Mouse (Mus musculus) heart, embryonic 13.5 days (tissue): ENCODE data around the gene Mul1. TPM values are rescaled to one million over a fixed set of nuclear protein-coding genes. Genes with fewer than 3 reads are reported as not detected.
"Not testable (repeated sequence)": the region's sequence is repeated elsewhere in the genome, so short reads cannot be mapped to it uniquely, and the experiment has no call there.

Source experiments
- ATAC-seq: fragments of 200-750 bp; cut with Nextera tagmentation; 2 replicates; pipeline ENCODE4 v1.8.0; 2017; ENCODE audit warnings: moderate TSS enrichment; ENCODE audit not compliant: insufficient number of reproducible peaks, low FRiP score, low TSS enrichment; ENCODE audit errors: extremely low read depth
- H3K27ac ChIP-seq: fragments of 300-500 bp; sonication (generic); replicated peaks from 2 replicates; pipeline ENCODE4 v1.5.1; 2015; ENCODE audit warnings: moderate library complexity, mild to moderate bottlenecking, inconsistent platforms
- H3K27me3 ChIP-seq: fragments of 300-500 bp; sonication (generic); replicated peaks from 2 replicates; pipeline ENCODE4 v1.6.1; 2015; ENCODE audit warnings: mild to moderate bottlenecking, inconsistent platforms
- H3K36me3 ChIP-seq: fragments of 300-500 bp; sonication (generic); 2 replicates; pipeline ENCODE4 v1.6.1; 2015; ENCODE audit warnings: mild to moderate bottlenecking, inconsistent platforms
- H3K4me1 ChIP-seq: fragments of 300-500 bp; sonication (generic); 2 replicates; pipeline ENCODE4 v1.6.1; 2015; ENCODE audit warnings: inconsistent platforms
- H3K4me2 ChIP-seq: fragments of 300-500 bp; sonication (generic); 2 replicates; pipeline ENCODE4 v1.6.1; 2015; ENCODE audit warnings: inconsistent platforms, mild to moderate bottlenecking, moderate library complexity
- H3K4me3 ChIP-seq: fragments of 300-500 bp; sonication (generic); 2 replicates; pipeline ENCODE4 v1.5.1; 2015; ENCODE audit warnings: moderate library complexity, mild to moderate bottlenecking, inconsistent platforms
- H3K9ac ChIP-seq: fragments of 300-500 bp; sonication (generic); 2 replicates; pipeline ENCODE4 v1.6.1; 2015; ENCODE audit warnings: inconsistent platforms, mild to moderate bottlenecking, moderate library complexity
- H3K9me3 ChIP-seq: fragments of 300-500 bp; sonication (generic); 2 replicates; pipeline ENCODE4 v1.6.1; 2016; ENCODE audit warnings: inconsistent platforms
- WGBS: fragments of 180-500 bp; shearing (Covaris S2); methylation state at CpG from one replicate; pipeline ENCODE4 v1.1.7; 2015; ENCODE audit warnings: mixed read lengths; 5-methylcytosine and 5-hydroxymethylcytosine counted together
- polyA plus RNA-seq: library from polyadenylated mRNA; unstranded; fragments of >200 nt; fragmentation: Nextera tagmentation; extraction: Ambion mirVana; gene quantifications from 2 replicates; pipeline ENCODE4 v1.2.1, GENCODE M21; 2015

Mul1 gene
- polyA plus RNA-seq, 1 experiment from 2014 or later: 22.8 TPM

DNA sequence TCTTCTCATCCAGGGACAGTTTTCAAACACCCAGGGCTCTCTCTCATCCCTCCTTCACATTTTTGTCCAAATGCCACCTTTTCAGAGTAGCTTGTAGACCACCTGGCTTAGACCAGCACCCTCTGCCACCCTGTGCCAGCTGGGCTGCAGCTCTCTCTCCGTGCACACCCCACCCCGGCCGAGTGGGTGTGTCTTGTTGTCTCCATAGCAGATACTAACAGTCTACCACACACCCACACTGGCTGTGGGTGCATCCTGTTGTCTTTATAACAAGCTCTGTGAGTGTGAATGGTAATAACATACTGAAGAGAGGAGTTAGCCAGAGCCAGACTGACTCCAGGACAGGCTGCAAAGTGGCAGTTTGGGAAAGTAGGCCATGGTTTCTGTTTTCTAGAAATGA is 18.5 kb upstream of the Mul1 start:
- ATAC-seq: no peak
- Histone ChIP-seq H3K27ac (no peak overlapping the region), H3K9ac (no peak overlapping the region), H3K4me1 (peaks cover 12% of the 10 kb centered on the region), H3K36me3 (no peaks in the 10 kb centered on the region), H3K4me2 (no peak overlapping the region), H3K9me3 (no peaks in the 10 kb centered on the region), H3K27me3 (peaks cover 72% of the 10 kb centered on the region), H3K4me3 (no peak overlapping the region)
- WGBS: 65% methylated on average over 3 of the region's 3 CpGs

GRCm38 (mm10) chr4:138416414-138416813 is 18.1 kb upstream of the Mul1 start:
- H3K4me3 ChIP-seq: no peak overlapping the region
- no peaks in the 10 kb centered on the region for H3K9me3 ChIP-seq
- H3K27ac ChIP-seq: no peak overlapping the region
- H3K27me3 ChIP-seq: peaks cover 72% of the 10 kb centered on the region
- H3K36me3 ChIP-seq: no peaks in the 10 kb centered on the region
- H3K4me1 ChIP-seq: peaks cover 12% of the 10 kb centered on the region
- H3K4me2 ChIP-seq: no peak overlapping the region
- no peak for ATAC-seq
- WGBS: 50% methylated on average over 5 of the region's 5 CpGs
- no peak overlapping the region for H3K9ac ChIP-seq

DNA sequence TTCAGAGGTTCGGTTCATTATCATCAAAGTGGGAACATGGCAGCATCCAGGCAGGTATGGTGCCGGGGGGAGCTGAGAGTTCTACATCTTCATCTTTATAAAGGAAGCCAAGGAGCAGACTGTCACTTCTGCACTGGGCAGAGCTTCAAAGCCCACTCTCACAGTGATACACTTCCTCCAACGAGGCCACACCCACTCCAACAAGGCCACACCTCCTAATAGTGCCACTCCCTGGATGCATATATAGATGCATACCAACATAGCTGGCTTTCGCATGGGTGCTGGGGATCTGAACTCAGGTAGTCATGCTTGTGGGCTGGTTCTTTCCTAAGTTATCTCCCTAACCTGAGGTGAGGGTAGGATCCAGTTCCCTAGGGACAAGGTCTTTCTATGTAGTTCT is 16.6 kb upstream of the Mul1 start:
- Histone ChIP-seq H3K4me1 (peaks cover 12% of the 10 kb centered on the region), H3K4me3 (no peak overlapping the region), H3K4me2 (no peak overlapping the region), H3K9me3 (peaks cover under 1% of the 10 kb centered on the region; the same call in 1 of the 2 replicates), H3K36me3 (no peaks in the 10 kb centered on the region), H3K27me3 (peaks cover 69% of the 10 kb centered on the region), H3K9ac (no peak overlapping the region), H3K27ac (no peak overlapping the region)
- no peak for ATAC-seq
- WGBS: 77% methylated on average over 4 of the region's 4 CpGs

GRCm38 (mm10) chr4:138418340-138418957 is 16.0 kb upstream of the Mul1 start:
- no peak overlapping the region for H3K9ac ChIP-seq
- WGBS: 58% methylated on average over 11 of the region's 11 CpGs
- peaks cover 5% of the 10 kb centered on the region; the same call in 1 of the 2 replicates for H3K9me3 ChIP-seq
- H3K36me3 ChIP-seq: no peaks in the 10 kb centered on the region
- peaks cover 12% of the 10 kb centered on the region for H3K4me1 ChIP-seq
- H3K27me3 ChIP-seq: peaks cover 65% of the 10 kb centered on the region
- H3K27ac ChIP-seq: no peak overlapping the region
- no peak for ATAC-seq
- H3K4me3 ChIP-seq: no peak overlapping the region
- no peak overlapping the region for H3K4me2 ChIP-seq

GRCm38 (mm10) chr4:138425028-138425427 is 9.4 kb upstream of the Mul1 start:
- 65% methylated on average over 6 of the region's 6 CpGs for WGBS
- no peak for ATAC-seq

GRCm38 (mm10) chr4:138425604-138426003 is 8.9 kb upstream of the Mul1 start:
- 85% methylated on average over 14 of the region's 14 CpGs for WGBS
- H3K36me3 ChIP-seq, H3K27ac ChIP-seq, H3K4me3 ChIP-seq, H3K4me1 ChIP-seq, ATAC-seq, H3K9ac ChIP-seq, H3K9me3 ChIP-seq, H3K4me2 ChIP-seq: not testable (repeated sequence)
- peaks cover 37% of the 10 kb centered on the region for H3K27me3 ChIP-seq

More at GRCm38 (mm10) chr4:138425028-138425427, 9.4 kb upstream of the Mul1 start:
- Histone ChIP-seq H3K36me3 (no peaks in the 10 kb centered on the region), H3K9me3 (peaks cover 5% of the 10 kb centered on the region; the same call in 1 of the 2 replicates), H3K27me3 (peaks cover 41% of the 10 kb centered on the region), H3K27ac (no peak overlapping the region), H3K4me3 (no peak overlapping the region), H3K4me1 (no peaks in the 10 kb centered on the region), H3K9ac (no peak overlapping the region), H3K4me2 (no peak overlapping the region)

GRCm38 (mm10) chr4:138426778-138427705 is 7.4 kb upstream of the Mul1 start:
- Histone ChIP-seq H3K27ac (no peak overlapping the region), H3K4me2 (peak overlapping the region; percentile 34), H3K27me3 (peaks cover 33% of the 10 kb centered on the region), H3K4me3 (no peak overlapping the region), H3K36me3 (no peaks in the 10 kb centered on the region), H3K4me1 (no peaks in the 10 kb centered on the region), H3K9ac (peak overlapping the region; percentile 44; the same call in 1 of the 2 replicates), H3K9me3 (peaks cover 5% of the 10 kb centered on the region; the same call in 1 of the 2 replicates)
- WGBS: 36% methylated on average over 22 of the region's 22 CpGs
- no peak for ATAC-seq

GRCm38 (mm10) chr4:138429778-138430177 is 4.7 kb upstream of the Mul1 start:
- H3K9me3 ChIP-seq: no peaks in the 10 kb centered on the region
- no peaks in the 10 kb centered on the region for H3K36me3 ChIP-seq
- H3K27me3 ChIP-seq: peaks cover 42% of the 10 kb centered on the region
- no peak overlapping the region for H3K27ac ChIP-seq
- ATAC-seq: no peak
- WGBS: 48% methylated on average over 3 of the region's 3 CpGs
- H3K9ac ChIP-seq: no peak overlapping the region
- no peak overlapping the region for H3K4me3 ChIP-seq
- H3K4me2 ChIP-seq: no peak overlapping the region
- H3K4me1 ChIP-seq: peaks cover 3% of the 10 kb centered on the region; the same call in 1 of the 2 replicates

DNA sequence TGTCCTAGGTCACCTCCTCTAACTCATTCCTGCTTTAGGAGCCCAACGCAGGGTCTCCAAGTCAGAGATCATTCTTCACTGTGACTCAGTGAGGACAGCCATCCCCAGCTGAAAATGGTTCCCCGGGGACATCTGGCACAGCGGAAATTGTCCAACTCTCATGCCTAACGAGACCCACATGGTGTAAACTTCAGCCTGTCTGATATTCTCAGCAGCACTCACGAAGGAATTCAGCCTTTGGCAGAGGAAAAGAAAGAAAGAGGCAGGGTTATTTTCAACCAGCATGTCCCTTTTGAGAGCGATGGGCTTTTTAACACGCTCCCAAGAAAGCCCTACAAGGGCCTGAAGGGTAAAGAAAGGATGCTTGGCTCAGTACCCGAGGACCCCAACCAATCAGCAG is 3.1 kb upstream of the Mul1 start:
- Histone ChIP-seq H3K27me3 (peaks cover 42% of the 10 kb centered on the region), H3K27ac (no peak overlapping the region), H3K4me3 (no peak overlapping the region), H3K9ac (no peak overlapping the region), H3K36me3 (peaks cover 5% of the 10 kb centered on the region), H3K4me2 (no peak overlapping the region), H3K9me3 (no peaks in the 10 kb centered on the region), H3K4me1 (peaks cover 16% of the 10 kb centered on the region)
- no peak for ATAC-seq
- 50% methylated on average over 8 of the region's 8 CpGs for WGBS

- H3K36me3 ChIP-seq: peaks cover 66% of the 10 kb centered on the region
These were observed 5.6 kb downstream of the Mul1 start for GRCm38 (mm10) chr4:138440062-138440461.

GRCm38 (mm10) chr4:138444941-138445340 is 10.5 kb downstream of the Mul1 start:
- H3K27ac ChIP-seq: no peak overlapping the region
- 26% methylated on average over 5 of the region's 5 CpGs for whole genome bisulfite sequencing
- H3K27me3 ChIP-seq: peaks cover 60% of the 10 kb centered on the region

More at GRCm38 (mm10) chr4:138440062-138440461, 5.6 kb downstream of the Mul1 start:
- H3K27me3 ChIP-seq: peaks cover 13% of the 10 kb centered on the region
- no peak overlapping the region for H3K27ac ChIP-seq
- peaks cover 11% of the 10 kb centered on the region for H3K4me1 ChIP-seq
- ATAC-seq: no peak
- no peak overlapping the region for H3K9ac ChIP-seq
- no peak overlapping the region for H3K4me3 ChIP-seq
- 55% methylated on average over 3 of the region's 3 CpGs for WGBS
- H3K9me3 ChIP-seq: no peaks in the 10 kb centered on the region
- H3K4me2 ChIP-seq: no peak overlapping the region

More at GRCm38 (mm10) chr4:138444941-138445340, 10.5 kb downstream of the Mul1 start:
- Histone ChIP-seq H3K9ac (no peak overlapping the region), H3K36me3 (peaks cover 25% of the 10 kb centered on the region), H3K9me3 (no peaks in the 10 kb centered on the region), H3K4me3 (no peak overlapping the region), H3K4me1 (0 out of 2 replicates have a peak, but pooled peaks cover 3% of the 10 kb centered on the region), H3K4me2 (no peak overlapping the region)
- ATAC-seq: no peak
